Mouse (Mus musculus) ES-Bruce4 (cell line): ENCODE data around the gene Rab5if.

ENCODE experiments used
- CTCF ChIP-seq: IDR thresholded peaks from one replicate; pipeline ENCODE4 v1.8.1; 2011; ENCODE audit warnings: low read depth, low read length
- EP300 ChIP-seq: IDR thresholded peaks from 2 replicates; pipeline ENCODE4 v1.6.1; 2011; ENCODE audit warnings: low read depth, low read length; ENCODE audit not compliant: insufficient read depth

- TF ChIP-seq CTCF (no peak), EP300 (no peak)
Observed at GRCm38 (mm10) chr2:156892821-156893220, 29.9 kb downstream of the Rab5if start.
